Mouse (Mus musculus) cerebellum, adult 18-20 months (tissue): ENCODE measurements around the gene Bud13.
A peak's percentile ranks its signal among the peaks of the same experiment; 100 is the strongest.

Source experiments
- DNase-seq, 2 experiments: peaks; one replicate each; pipeline ENCODE4 v3.0.0; 2021

Gene Bud13

GRCm38 (mm10) chr9:46282631-46283436 is at the start of gene Bud13:
TSS of gene Bud13 (plus strand) at chr9:46283008.
- DNase-seq: peak; percentile 90 to 92

- peak; percentile 51 to 54 for DNase-seq
Measured at GRCm38 (mm10) chr9:46235196-46235595, 47.6 kb upstream of the Bud13 start.

- DNase-seq: no peak
Measured at GRCm38 (mm10) chr9:46235596-46235648, 47.4 kb upstream of the Bud13 start, which contains the start of gene Apoc3. TSS of gene Apoc3 (minus strand) at chr9:46235636.

- no peak for DNase-seq
Measured at GRCm38 (mm10) chr9:46235649-46236048, 47.2 kb upstream of the Bud13 start.

- DNase-seq: no peak
Measured at GRCm38 (mm10) chr9:46238850-46239249, 44.0 kb upstream of the Bud13 start.

- DNase-seq: no peak
Measured at GRCm38 (mm10) chr9:46240526-46241153, 42.2 kb upstream of the Bud13 start, which contains the start of gene Apoa4. TSS of gene Apoa4 (plus strand) at chr9:46240696.

- no peak for DNase-seq
Measured at GRCm38 (mm10) chr9:46241818-46242217, 41.0 kb upstream of the Bud13 start.

GRCm38 (mm10) chr9:46243122-46243521 is 39.7 kb upstream of the Bud13 start:
- no peak for DNase-seq

GRCm38 (mm10) chr9:46243584-46243983 is 39.2 kb upstream of the Bud13 start:
- DNase-seq: no peak

GRCm38 (mm10) chr9:46246752-46247324 is 36.0 kb upstream of the Bud13 start:
- DNase-seq: peak; percentile 79 to 82

GRCm38 (mm10) chr9:46256177-46256576 is 26.6 kb upstream of the Bud13 start:
- no peak for DNase-seq

- DNase-seq: no peak
Measured at GRCm38 (mm10) chr9:46256658-46257385, 26.0 kb upstream of the Bud13 start.

- DNase-seq: no peak
Measured at GRCm38 (mm10) chr9:46257546-46257945, 25.3 kb upstream of the Bud13 start.

- DNase-seq: no peak
Measured at GRCm38 (mm10) chr9:46259111-46259510, 23.7 kb upstream of the Bud13 start.

- no peak for DNase-seq
Measured at GRCm38 (mm10) chr9:46261131-46261530, 21.7 kb upstream of the Bud13 start.

GRCm38 (mm10) chr9:46268343-46268873 is 14.4 kb upstream of the Bud13 start, which contains the start of gene Apoa5:
TSS of gene Apoa5 (plus strand) at chr9:46268633.
- no peak for DNase-seq

- no peak for DNase-seq
Measured at GRCm38 (mm10) chr9:46269125-46269524, 13.7 kb upstream of the Bud13 start.

GRCm38 (mm10) chr9:46270782-46271181 is 12.0 kb upstream of the Bud13 start:
- DNase-seq: no peak

- DNase-seq: no peak
Measured at GRCm38 (mm10) chr9:46272070-46272469, 10.7 kb upstream of the Bud13 start.

GRCm38 (mm10) chr9:46272677-46273454 is 9.9 kb upstream of the Bud13 start, which contains the start of gene Zpr1:
TSS of gene Zpr1 (plus strand) at chr9:46273064.
- peak; percentile 87 to 91 for DNase-seq

GRCm38 (mm10) chr9:46274494-46274893 is 8.3 kb upstream of the Bud13 start:
- no peak for DNase-seq

GRCm38 (mm10) chr9:46298381-46298780 is 15.6 kb downstream of the Bud13 start:
- DNase-seq: no peak

GRCm38 (mm10) chr9:46302142-46302541 is 19.3 kb downstream of the Bud13 start:
- peak; percentile 61 for DNase-seq
